Mouse (Mus musculus) CH12.LX (cell line): ENCODE measurements at regions not wholly inside any gene's neighbourhood (a gene's known extent, or its start where the extent isn't known, plus 50 kb on each side); places are given as distances from the start of the nearest gene placed in this dataset.

ENCODE experiments used
- DNase-seq: peaks from one replicate; pipeline ENCODE4 v3.0.0-alpha.2; 2013; ENCODE audit errors: extremely low read depth
- H3K27ac ChIP-seq: 2 replicates; pipeline ENCODE4 v1.5.1; 2012; ENCODE audit warnings: low read depth, mild to moderate bottlenecking, control low read depth, moderate library complexity; ENCODE audit not compliant: insufficient read depth
- H3K27me3 ChIP-seq: replicated peaks from 2 replicates; pipeline ENCODE3; 2012; ENCODE audit warnings: inconsistent platforms
- H3K36me3 ChIP-seq, 2 experiments: replicated peaks in 1 of 2; 2 replicates each; pipeline versions ENCODE3 to v1.6.1; 2012; ENCODE audit warnings: inconsistent platforms in 1 of 2, low read length in 1 of 2, mild to moderate bottlenecking in 1 of 2, mixed read lengths in 1 of 2, moderate library complexity in 1 of 2; ENCODE audit not compliant: control insufficient read depth in 1 of 2, insufficient read depth in 1 of 2
- H3K4me1 ChIP-seq, 2 experiments: 2 replicates each; pipeline ENCODE4 v1.6.1; 2012; ENCODE audit warnings: inconsistent platforms in 1 of 2, moderate library complexity in 1 of 2; ENCODE audit not compliant: insufficient read depth in 2 of 2, control insufficient read depth in 1 of 2
- H3K4me2 ChIP-seq: 2 replicates; pipeline ENCODE4 v1.6.1; 2012; ENCODE audit warnings: low read depth, mild to moderate bottlenecking, control low read depth; ENCODE audit not compliant: poor library complexity, insufficient read depth, severe bottlenecking
- H3K4me3 ChIP-seq, 3 experiments: fragments of 150-350 bp in 1 of 3; sonication (generic) in 1 of 3; replicated peaks in 1 of 3; 2 replicates each; pipeline versions ENCODE3 to v1.5.1; 2011 to 2012; ENCODE audit warnings: low read depth in 2 of 3, low read length in 2 of 3, mild to moderate bottlenecking in 2 of 3, moderate library complexity in 2 of 3, control low read depth in 1 of 3, improper control_type of control experiment in 1 of 3, inconsistent platforms in 1 of 3, mixed read lengths in 1 of 3; ENCODE audit not compliant: poor library complexity in 1 of 3
- H3K79me2 ChIP-seq: replicated peaks from 2 replicates; pipeline ENCODE4 v1.6.1; 2012; ENCODE audit warnings: mild to moderate bottlenecking, moderate library complexity; ENCODE audit not compliant: control insufficient read depth, poor library complexity, insufficient read depth, severe bottlenecking; ENCODE audit errors: extremely low read depth
- H3K9ac ChIP-seq: 2 replicates; pipeline ENCODE4 v1.6.1; 2012; ENCODE audit warnings: low read depth, mild to moderate bottlenecking, control low read depth, moderate library complexity; ENCODE audit not compliant: insufficient read depth
- H3K9me3 ChIP-seq: replicated peaks from 2 replicates; pipeline ENCODE3; 2012; ENCODE audit warnings: low read length, inconsistent platforms, mixed read lengths
- BHLHE40 ChIP-seq: IDR thresholded peaks from 2 replicates; pipeline ENCODE4 v1.6.1; 2011; ENCODE audit warnings: mild to moderate bottlenecking, low read depth, low read length, improper control_type of control experiment
- CHD2 ChIP-seq: IDR thresholded peaks from 2 replicates; pipeline ENCODE4 v1.6.1; 2011; ENCODE audit warnings: low read length, improper control_type of control experiment
- CTCF ChIP-seq, 2 experiments: IDR thresholded peaks in 1 of 2; conservative IDR thresholded peaks in 1 of 2; 2 replicates each; pipeline ENCODE4 v1.5.1; 2011 to 2012; ENCODE audit warnings: low read depth in 2 of 2, low read length in 2 of 2, improper control_type of control experiment in 1 of 2, inconsistent platforms in 1 of 2, mild to moderate bottlenecking in 1 of 2, moderate library complexity in 1 of 2
- E2F4 ChIP-seq: IDR thresholded peaks from 2 replicates; pipeline ENCODE4 v1.6.1; 2011; ENCODE audit warnings: low read depth, low read length, improper control_type of control experiment; ENCODE audit not compliant: insufficient replicate concordance
- ELF1 ChIP-seq: IDR thresholded peaks from 2 replicates; pipeline ENCODE4 v1.6.1; 2014; ENCODE audit warnings: low read depth, mild to moderate bottlenecking, inconsistent platforms, low read length, improper control_type of control experiment
- EP300 ChIP-seq: IDR thresholded peaks from 2 replicates; pipeline ENCODE4 v1.6.1; 2011; ENCODE audit warnings: low read length, improper control_type of control experiment
- GABPA ChIP-seq: IDR thresholded peaks from 2 replicates; pipeline ENCODE4 v1.6.1; 2012; ENCODE audit warnings: low read depth, low read length, improper control_type of control experiment, inconsistent platforms; ENCODE audit not compliant: insufficient replicate concordance
- IRF4 ChIP-seq: IDR thresholded peaks from 2 replicates; pipeline ENCODE4 v1.6.1; 2014; ENCODE audit warnings: low read depth, mild to moderate bottlenecking, inconsistent platforms, low read length, improper control_type of control experiment
- JUND ChIP-seq: conservative IDR thresholded peaks from 2 replicates; pipeline ENCODE4 v1.6.1; 2011; ENCODE audit warnings: low read depth, low read length, improper control_type of control experiment
- MXI1 ChIP-seq: IDR thresholded peaks from 2 replicates; pipeline ENCODE4 v1.6.1; 2011; ENCODE audit warnings: mild to moderate bottlenecking, low read depth, low read length, improper control_type of control experiment
- NELFE ChIP-seq: IDR thresholded peaks from 2 replicates; pipeline ENCODE4 v1.6.1; 2011; ENCODE audit warnings: low read depth, low read length, improper control_type of control experiment
- NRF1 ChIP-seq: IDR thresholded peaks from 2 replicates; pipeline ENCODE4 v1.6.1; 2014; ENCODE audit warnings: low read depth, mild to moderate bottlenecking, inconsistent platforms, low read length, improper control_type of control experiment, moderate library complexity
- PAX5 ChIP-seq: IDR thresholded peaks from 2 replicates; pipeline ENCODE4 v1.6.1; 2012; ENCODE audit warnings: low read length, inconsistent platforms, mixed read lengths
- POLR2A ChIP-seq: IDR thresholded peaks from 2 replicates; pipeline ENCODE4 v1.6.1; 2011; ENCODE audit warnings: low read depth, mild to moderate bottlenecking, improper control_type of control experiment, low read length
- POLR2AphosphoS2 ChIP-seq: IDR thresholded peaks from 2 replicates; pipeline ENCODE4 v1.6.1; 2011; ENCODE audit warnings: low read depth, low read length, improper control_type of control experiment
- TBP ChIP-seq: conservative IDR thresholded peaks from 2 replicates; pipeline ENCODE4 v1.6.1; 2011; ENCODE audit warnings: low read depth, low read length, improper control_type of control experiment
- TCF12 ChIP-seq: IDR thresholded peaks from 2 replicates; pipeline ENCODE4 v1.6.1; 2014; ENCODE audit warnings: low read depth, mild to moderate bottlenecking, inconsistent platforms, low read length, improper control_type of control experiment
- USF1 ChIP-seq: IDR thresholded peaks from 2 replicates; pipeline ENCODE4 v1.6.1; 2014; ENCODE audit warnings: low read depth, mild to moderate bottlenecking, inconsistent platforms, low read length, improper control_type of control experiment
- USF2 ChIP-seq: conservative IDR thresholded peaks from 2 replicates; pipeline ENCODE4 v1.6.1; 2011; ENCODE audit warnings: low read depth, low read length, improper control_type of control experiment
- ZKSCAN1 ChIP-seq: IDR thresholded peaks from 2 replicates; pipeline ENCODE4 v1.6.1; 2012; ENCODE audit warnings: low read depth, inconsistent platforms, low read length, improper control_type of control experiment, borderline replicate concordance
- ZNF384 ChIP-seq: IDR thresholded peaks from 2 replicates; pipeline ENCODE4 v1.6.1; 2012; ENCODE audit warnings: low read depth, low read length, improper control_type of control experiment, inconsistent platforms
- dilution Hi-C: fragments of 300-500 bp; cut with MboI; formaldehyde crosslinking; loops from 2 replicates; pipeline ENCODE4 v1.14.3; 2020; ENCODE audit warnings: low sequenced_read_pairs; ENCODE audit not compliant: extremely low pct_unique_long_range_greater_than_20kb, extremely low pct_ligation_motif_present
- in situ Hi-C: fragments of 300-500 bp; cut with MboI; formaldehyde crosslinking; loops from 3 replicates; pipeline ENCODE4 v1.14.3; 2019; ENCODE audit warnings: low sequenced_read_pairs, low pct_ligation_motif_present, low pct_unique_long_range_greater_than_20kb, mixed read lengths

- H3K79me2 ChIP-seq, result no peaks in the 10 kb centered on the region
- H3K9ac ChIP-seq, result no peak overlapping the region
- no peaks in the 10 kb centered on the region for H3K36me3 ChIP-seq
- no peak overlapping the region for H3K4me2 ChIP-seq
- H3K4me3 ChIP-seq, result no peak overlapping the region
- H3K4me1 ChIP-seq, result peaks cover 0 to 5% of the 10 kb centered on the region in 2 experiments; a peak in 2 of 4 replicates
- in situ Hi-C loops, result loop anchor here (25.0 kb wide), 1 partner anchor 270 kb away; no protein-coding TSS in a partner anchor
- TF ChIP-seq TCF12 (no peak), CHD2 (no peak), POLR2AphosphoS2 (no peak), IRF4 (no peak), USF2 (no peak), E2F4 (no peak), USF1 (no peak)
- TF ChIP-seq, all 38 proteins: peak for 0
- no peak for DNase-seq
- H3K27me3 ChIP-seq, result peaks cover 15% of the 10 kb centered on the region
- H3K9me3 ChIP-seq, result no peaks in the 10 kb centered on the region
- no peak overlapping the region for H3K27ac ChIP-seq
- dilution Hi-C loops, result no loop called here
Measured at GRCm38 (mm10) chr2:147816951-147817350, 229.8 kb downstream of the Foxa2 start.

GRCm38 (mm10) chr2:147814231-147814630 lies 232.5 kb downstream of the Foxa2 start:
- peaks cover 0 to 5% of the 10 kb centered on the region in 2 experiments; a peak in 2 of 4 replicates for H3K4me1 ChIP-seq
- no peaks in the 10 kb centered on the region for H3K9me3 ChIP-seq
- H3K27ac ChIP-seq, result no peak overlapping the region
- no peak for TF ChIP-seq EP300
- no peak for TF ChIP-seq CTCF (conservative IDR thresholded peaks at IDR 0.05 in 1 of 2, IDR thresholded peaks at IDR 0.05 in 1 of 2; ENCODE audit: low read depth in 2 of 2, low read length in 2 of 2)
- no peak for TF ChIP-seq E2F4
- TF ChIP-seq JUND, result no peak
- no peak for TF ChIP-seq POLR2A
- no peak for TF ChIP-seq ZKSCAN1
- TF ChIP-seq, all 38 proteins: peak for 0
- Histone ChIP-seq H3K27me3 (peaks cover 13% of the 10 kb centered on the region), H3K4me3 (no peak overlapping the region), H3K79me2 (no peaks in the 10 kb centered on the region), H3K4me2 (no peak overlapping the region), H3K36me3 (no peaks in the 10 kb centered on the region), H3K9ac (no peak overlapping the region)
- no peak for DNase-seq
- dilution Hi-C loops (no loop called here), in situ Hi-C loops (loop anchor here (25.0 kb wide), 1 partner anchor 273 kb away; no protein-coding TSS in a partner anchor)

GRCm38 (mm10) chr2:147813516-147813915 lies 233.3 kb downstream of the Foxa2 start:
- TF ChIP-seq BHLHE40 (no peak), NELFE (no peak), TBP (no peak), ZNF384 (no peak), PAX5 (no peak), MXI1 (no peak), ELF1 (no peak), GABPA (no peak), CTCF (conservative IDR thresholded peaks at IDR 0.05 in 1 of 2, IDR thresholded peaks at IDR 0.05 in 1 of 2; ENCODE audit: low read depth in 2 of 2, low read length in 2 of 2) (no peak), CHD2 (no peak), USF1 (no peak), NRF1 (no peak)
- TF ChIP-seq, all 38 proteins: peak for 0
- Histone ChIP-seq H3K4me2 (no peak overlapping the region), H3K36me3 (no peaks in the 10 kb centered on the region), H3K79me2 (no peaks in the 10 kb centered on the region), H3K4me3 (no peak overlapping the region), H3K4me1 (peaks cover 0 to 5% of the 10 kb centered on the region in 2 experiments; a peak in 2 of 4 replicates), H3K9ac (no peak overlapping the region), H3K9me3 (no peaks in the 10 kb centered on the region), H3K27ac (no peak overlapping the region), H3K27me3 (peaks cover 15% of the 10 kb centered on the region)
- in situ Hi-C loops, result loop anchor here (25.0 kb wide), 1 partner anchor 274 kb away; no protein-coding TSS in a partner anchor
- dilution Hi-C loops, result no loop called here
- DNase-seq, result peak; percentile 29
